Mouse (Mus musculus) layer of hippocampus, adult 8-10 months (tissue): Measurements from ENCODE around the gene Narf. TPM values are rescaled to one million over a fixed set of nuclear protein-coding genes. Genes with fewer than 3 reads are reported as not detected.

Experiments used
- DNase-seq, 2 experiments: peaks; one replicate each; pipeline ENCODE4 v3.0.0; 2022; ENCODE audit warnings: low spot score in 2 of 2
- total RNA-seq, 4 experiments: library from RNA; stranded (reverse); gene quantifications; 2 replicates each; pipeline ENCODE4 v1.2.4; 2022

Narf gene
- total RNA-seq, 4 experiments from 2014 or later, result 42.9 to 71.2 (median 51.7) TPM

DNA sequence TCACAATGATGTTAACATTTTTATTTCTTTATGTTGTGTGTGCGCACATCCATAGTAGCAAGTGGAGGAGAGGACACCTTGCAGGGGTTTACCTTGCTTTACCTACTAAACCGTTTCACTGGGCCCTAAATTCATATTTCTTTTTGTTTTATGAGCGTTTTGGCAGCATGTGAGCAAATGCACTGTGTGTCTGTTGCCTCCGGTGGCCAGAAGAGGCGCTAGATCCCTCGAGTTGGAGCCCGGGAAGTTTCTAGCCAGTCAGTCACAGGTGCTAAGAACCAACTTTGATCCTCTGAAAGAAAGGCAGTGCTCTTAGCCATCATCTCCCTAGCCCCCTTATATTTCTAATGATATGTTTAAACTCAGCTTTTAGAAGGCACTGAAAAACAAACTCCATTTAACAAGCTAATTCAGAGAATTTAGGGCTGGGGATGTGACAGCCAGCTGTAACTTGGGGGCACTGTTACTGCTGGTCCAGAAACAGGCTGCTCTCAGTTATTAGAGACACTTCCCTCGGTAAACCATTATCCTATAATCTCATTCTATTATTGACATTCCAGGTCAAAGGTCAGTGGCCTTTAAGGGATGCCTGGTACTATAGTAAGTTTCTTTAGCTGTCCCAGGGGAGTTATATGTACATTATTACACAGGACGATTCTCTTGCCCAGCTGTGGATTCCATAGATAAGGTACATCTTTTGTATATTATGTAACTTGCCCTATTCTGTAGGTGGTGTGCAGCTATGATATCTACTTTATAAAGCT lies 1.4 kb upstream of the Narf start:
- DNase-seq, result no peak

DNA sequence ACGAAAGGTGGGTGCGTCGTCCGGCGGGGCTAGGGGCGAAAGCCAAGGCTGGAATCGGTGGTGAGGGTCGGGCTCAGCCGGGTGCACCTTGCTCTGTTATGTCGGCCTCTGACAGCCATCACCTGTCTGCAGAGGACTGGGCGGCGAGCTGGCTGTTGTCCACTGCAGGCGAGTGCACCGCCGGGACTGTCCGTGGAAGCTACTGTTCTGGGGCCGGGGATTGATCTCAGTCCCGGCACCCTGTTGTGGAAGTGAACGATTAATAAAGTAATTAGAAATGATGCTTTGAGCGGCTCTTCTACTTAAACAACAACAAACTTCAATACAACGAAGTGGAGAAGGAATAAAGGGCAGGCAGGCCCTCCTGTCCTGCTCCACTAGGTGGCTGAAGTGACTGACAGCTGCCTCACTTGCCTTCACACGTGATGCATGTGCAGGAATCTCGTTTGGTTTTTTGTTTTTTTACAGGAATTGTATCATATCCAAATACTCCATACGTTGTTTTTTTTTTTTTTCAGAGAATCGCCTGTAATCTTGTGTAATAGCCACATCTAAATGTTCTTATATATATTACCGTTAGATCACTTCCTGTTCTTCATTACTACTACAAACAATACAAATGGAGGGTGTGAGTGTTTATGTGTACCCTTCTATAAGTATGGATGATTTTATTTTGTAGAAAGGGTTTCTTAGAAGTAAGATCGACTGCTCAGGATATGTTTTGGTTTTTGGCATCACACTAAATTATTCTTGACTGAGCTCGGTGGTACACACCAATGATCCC lies 484 bp downstream of the Narf start:
- DNase-seq, result no peak

DNA sequence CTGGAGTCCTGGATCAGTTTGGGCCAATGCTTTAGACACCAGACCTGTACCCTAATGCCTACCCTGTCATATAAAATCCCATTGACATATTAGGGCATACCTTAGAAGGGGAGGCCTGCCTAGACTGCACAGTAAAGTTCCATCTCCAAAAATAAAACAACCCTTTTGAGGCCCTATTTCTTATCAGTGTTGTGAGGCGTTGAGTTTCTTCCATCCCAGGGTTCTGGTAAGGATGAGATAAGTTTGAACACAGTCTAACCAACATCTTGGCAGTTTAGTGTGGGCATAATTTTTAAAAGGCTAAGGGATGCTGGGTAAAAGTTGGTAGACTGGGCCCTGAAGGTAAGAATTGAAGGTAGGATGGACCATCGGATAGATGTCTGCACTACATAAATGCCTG lies 2.6 kb downstream of the Narf start:
- DNase-seq, result no peak

DNA sequence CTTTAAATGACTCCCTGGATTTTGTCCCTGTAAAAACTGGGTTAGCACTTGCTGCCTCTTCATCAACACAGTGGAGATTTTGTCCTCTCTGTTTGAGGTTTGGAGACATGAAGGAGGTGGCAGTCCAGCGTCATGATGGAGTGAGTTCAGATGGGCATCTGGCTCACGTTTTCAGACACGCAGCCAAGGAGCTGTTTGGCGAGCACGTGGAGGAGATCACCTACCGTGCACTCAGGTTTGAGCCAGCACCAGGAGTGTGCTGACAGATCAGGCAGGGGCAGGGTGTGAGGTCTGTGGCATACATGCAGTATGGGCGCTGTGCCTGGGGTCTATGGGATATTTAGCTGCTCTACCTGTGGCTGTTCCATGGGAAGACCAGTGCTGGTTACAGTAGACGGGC lies 13.1 kb downstream of the Narf start:
- no peak for DNase-seq

- DNase-seq, result peak; percentile 75 to 84
Measured at GRCm38 (mm10) chr11:121259160-121260100, 22.4 kb downstream of the Narf start, which contains the start of gene Foxk2. Gene Foxk2, plus strand, starts transcription at chr11:121259990.

- peak in 1 of 2 experiments; percentile 28 for DNase-seq
Measured at GRCm38 (mm10) chr11:121260211-121260906, 23.3 kb downstream of the Narf start.

GRCm38 (mm10) chr11:121261074-121261473 lies 24.0 kb downstream of the Narf start:
- DNase-seq, result no peak

- no peak for DNase-seq
Measured at GRCm38 (mm10) chr11:121277516-121277915, 40.5 kb downstream of the Narf start.

- no peak for DNase-seq
Measured at GRCm38 (mm10) chr11:121278011-121278410, 41.0 kb downstream of the Narf start.

- no peak for DNase-seq
Measured at GRCm38 (mm10) chr11:121282911-121283310, 45.9 kb downstream of the Narf start.

DNA sequence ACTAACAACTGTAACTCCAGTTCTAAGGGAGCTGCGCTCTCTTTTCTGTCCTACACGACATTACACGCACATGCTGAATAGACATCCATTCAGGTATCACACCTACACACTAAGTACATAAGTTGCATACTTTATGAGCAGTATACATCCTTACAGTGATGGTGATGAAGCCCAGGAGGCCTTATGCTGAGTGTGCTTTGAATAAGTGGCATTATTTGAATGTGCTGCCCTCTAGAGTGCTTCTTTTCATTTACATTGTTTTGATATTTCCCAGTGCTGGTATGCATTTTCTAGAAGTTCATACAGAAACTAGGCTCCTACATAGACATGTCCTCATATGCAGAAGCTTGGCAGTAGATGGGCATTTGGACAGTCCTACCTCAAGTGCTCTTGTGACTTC lies 52.8 kb downstream of the Narf start:
- no peak for DNase-seq

- no peak for DNase-seq
Measured at GRCm38 (mm10) chr11:121294771-121295170, 57.7 kb downstream of the Narf start.

GRCm38 (mm10) chr11:121298493-121298892 lies 61.4 kb downstream of the Narf start:
- DNase-seq, result no peak

GRCm38 (mm10) chr11:121300265-121300664 lies 63.2 kb downstream of the Narf start:
- no peak for DNase-seq

GRCm38 (mm10) chr11:121305371-121305770 lies 68.3 kb downstream of the Narf start:
- no peak for DNase-seq

Other genes starting within 250 kb of the Narf start
- 100 to 1,000 TPM; 120 to 153 (median 134) TPM for gene Csnk1d, start 245.9 kb upstream of the Narf start, total RNA-seq
- gene Cd7, start 197.8 kb upstream of the Narf start, total RNA-seq, result not detected
- not detected for gene Sectm1b, start 173.7 kb upstream of the Narf start, total RNA-seq
- not detected for gene Sectm1a, start 156.0 kb upstream of the Narf start, total RNA-seq
- gene Tex19.2, start 118.6 kb upstream of the Narf start, total RNA-seq, result not detected
- gene Tex19.1, start 91.1 kb upstream of the Narf start, total RNA-seq, result not detected
- gene Uts2r, start 77.0 kb upstream of the Narf start, total RNA-seq, result under 1 TPM; 0.22 to 0.45 (median 0.40) TPM
- 10 to 100 TPM; 21.6 to 27.6 (median 26.1) TPM for gene Hexdc, start 32.8 kb upstream of the Narf start, total RNA-seq
- gene Ogfod3, start 32.5 kb upstream of the Narf start, total RNA-seq, result 10 to 100 TPM in 1 of 4 experiments, 1 to 10 TPM in 3; 4.4 to 12.7 (median 7.1) TPM
- 10 to 100 TPM; 22.1 to 25.3 (median 24.3) TPM for gene Cybc1, start 7.9 kb upstream of the Narf start, total RNA-seq
- 10 to 100 TPM; 65.3 to 83.7 (median 78.3) TPM for gene Foxk2, start 22.7 kb downstream of the Narf start, total RNA-seq
- gene Wdr45b, start 117.2 kb downstream of the Narf start, total RNA-seq, result 10 to 100 TPM; 54.5 to 70.7 (median 61.0) TPM
- gene Rab40b, start 151.0 kb downstream of the Narf start, total RNA-seq, result 10 to 100 TPM; 49.0 to 57.9 (median 53.8) TPM
- gene Fn3krp, start 184.1 kb downstream of the Narf start, total RNA-seq, result 10 to 100 TPM; 48.4 to 51.6 (median 51.1) TPM
- 10 to 100 TPM; 40.7 to 57.9 (median 49.9) TPM for gene Fn3k, start 197.7 kb downstream of the Narf start, total RNA-seq
- 10 to 100 TPM; 40.3 to 43.8 (median 42.4) TPM for gene Tbcd, start 214.7 kb downstream of the Narf start, total RNA-seq